Mouse (Mus musculus) lung, postnatal 0 days (tissue): ENCODE data around the gene Daxx. TPM values are rescaled to one million over a fixed set of nuclear protein-coding genes. Genes with fewer than 3 reads are reported as not detected.

ENCODE experiments used
- ATAC-seq: fragments of 200-750 bp; cut with Nextera tagmentation; 2 replicates; pipeline ENCODE4 v1.8.0; 2017; ENCODE audit warnings: moderate library complexity
- DNase-seq: peaks from one replicate; pipeline ENCODE4 v3.0.0-alpha.2; 2016; ENCODE audit warnings: low spot score
- H3K27ac ChIP-seq: fragments of 300-500 bp; sonication (generic); 2 replicates; pipeline ENCODE4 v1.5.1; 2014; ENCODE audit warnings: antibody characterized with exemption, mild to moderate bottlenecking, low read length, mixed read lengths
- H3K27me3 ChIP-seq: fragments of 300-500 bp; sonication (generic); replicated peaks from 2 replicates; pipeline ENCODE4 v1.6.1; 2014; ENCODE audit warnings: low read length, mixed read lengths; ENCODE audit not compliant: insufficient read depth
- H3K36me3 ChIP-seq: fragments of 300-500 bp; sonication (generic); 2 replicates; pipeline ENCODE4 v1.6.1; 2014; ENCODE audit warnings: low read length, mixed read lengths; ENCODE audit not compliant: insufficient read depth
- H3K4me1 ChIP-seq: fragments of 300-500 bp; sonication (generic); 2 replicates; pipeline ENCODE4 v1.6.1; 2014; ENCODE audit warnings: antibody characterized with exemption, low read depth, low read length, mixed read lengths; ENCODE audit not compliant: insufficient read depth
- H3K4me2 ChIP-seq: fragments of 300-500 bp; sonication (generic); replicated peaks from 2 replicates; pipeline ENCODE4 v1.6.1; 2014; ENCODE audit warnings: low read depth, mild to moderate bottlenecking, low read length, moderate library complexity, mixed read lengths
- H3K4me3 ChIP-seq: fragments of 300-500 bp; sonication (generic); 2 replicates; pipeline ENCODE4 v1.5.1; 2014; ENCODE audit warnings: low read depth, low read length
- H3K9ac ChIP-seq: fragments of 300-500 bp; sonication (generic); replicated peaks from 2 replicates; pipeline ENCODE4 v1.6.1; 2014; ENCODE audit warnings: low read depth, mild to moderate bottlenecking
- H3K9me3 ChIP-seq: fragments of 300-500 bp; sonication (generic); 2 replicates; pipeline ENCODE4 v1.6.1; 2016; ENCODE audit warnings: low read length, mixed read lengths
- CTCF ChIP-seq: IDR thresholded peaks from 2 replicates; pipeline ENCODE4 v1.5.1; 2016; ENCODE audit warnings: antibody characterized with exemption, mild to moderate bottlenecking
- EP300 ChIP-seq: IDR thresholded peaks from 2 replicates; pipeline ENCODE4 v1.6.1; 2016; ENCODE audit warnings: antibody characterized with exemption, mild to moderate bottlenecking, control low read depth
- WGBS: fragments of 180-500 bp; shearing (Covaris S2); extraction: QIAGEN DNeasy Blood & Tissue Kit; methylation state at CpG from one replicate; pipeline ENCODE4 v1.1.7; 2014; 5-methylcytosine and 5-hydroxymethylcytosine counted together
- polyA plus RNA-seq: library from polyadenylated mRNA; unstranded; fragments of >200 nt; fragmentation: Nextera tagmentation; extraction: Ambion mirVana; gene quantifications from 2 replicates; pipeline ENCODE4 v1.2.1, GENCODE M21; 2015

Daxx gene
- polyA plus RNA-seq, 1 experiment from 2014 or later = 23.9 TPM

DNA sequence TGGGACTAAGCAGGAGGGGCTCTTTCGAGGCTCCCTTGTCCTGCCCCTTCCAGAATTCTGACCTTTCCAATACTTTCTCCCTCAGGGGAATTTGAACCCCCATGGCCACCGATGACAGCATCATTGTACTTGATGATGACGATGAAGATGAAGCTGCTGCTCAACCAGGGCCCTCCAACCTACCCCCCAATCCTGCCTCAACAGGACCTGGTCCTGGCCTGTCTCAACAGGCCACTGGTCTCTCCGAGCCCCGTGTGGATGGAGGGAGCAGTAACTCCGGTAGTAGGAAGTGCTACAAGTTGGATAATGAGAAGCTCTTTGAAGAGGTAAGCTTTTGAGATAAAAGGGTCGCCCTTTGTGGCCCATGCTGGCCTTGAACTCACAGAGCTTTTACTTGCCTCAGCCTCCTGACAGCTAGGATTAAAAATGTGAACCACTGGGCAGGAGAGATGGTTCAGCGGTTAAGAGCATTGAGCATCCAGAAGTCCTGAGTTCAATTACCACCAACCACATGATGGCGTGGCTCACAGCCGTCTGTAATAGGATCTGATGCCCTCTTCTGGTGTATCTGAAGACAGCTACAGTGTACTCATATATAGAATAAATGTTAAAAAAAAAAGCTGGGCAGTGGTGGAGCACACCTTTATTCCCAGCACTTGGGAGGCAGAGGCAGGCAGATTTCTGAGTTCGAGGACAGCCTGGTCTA, 1.3 kb downstream of the Daxx start:
- DNase-seq = no peak
- no peaks in the 10 kb centered on the region for H3K27me3 ChIP-seq
- TF ChIP-seq CTCF (peak; percentile 34), EP300 (no peak)
- WGBS = 42% methylated on average over 11 of the region's 11 CpGs
- H3K9me3 ChIP-seq = no peaks in the 10 kb centered on the region
- H3K27ac ChIP-seq = peak overlapping the region; percentile 98
- peak overlapping the region; percentile 95 for H3K4me2 ChIP-seq
- peak overlapping the region; percentile 88 for H3K4me3 ChIP-seq
- H3K9ac ChIP-seq = peak overlapping the region; percentile 96
- peaks cover 26% of the 10 kb centered on the region; the same call in 1 of the 2 replicates for H3K36me3 ChIP-seq
- H3K4me1 ChIP-seq = peaks cover 9% of the 10 kb centered on the region
- no peak for ATAC-seq

DNA sequence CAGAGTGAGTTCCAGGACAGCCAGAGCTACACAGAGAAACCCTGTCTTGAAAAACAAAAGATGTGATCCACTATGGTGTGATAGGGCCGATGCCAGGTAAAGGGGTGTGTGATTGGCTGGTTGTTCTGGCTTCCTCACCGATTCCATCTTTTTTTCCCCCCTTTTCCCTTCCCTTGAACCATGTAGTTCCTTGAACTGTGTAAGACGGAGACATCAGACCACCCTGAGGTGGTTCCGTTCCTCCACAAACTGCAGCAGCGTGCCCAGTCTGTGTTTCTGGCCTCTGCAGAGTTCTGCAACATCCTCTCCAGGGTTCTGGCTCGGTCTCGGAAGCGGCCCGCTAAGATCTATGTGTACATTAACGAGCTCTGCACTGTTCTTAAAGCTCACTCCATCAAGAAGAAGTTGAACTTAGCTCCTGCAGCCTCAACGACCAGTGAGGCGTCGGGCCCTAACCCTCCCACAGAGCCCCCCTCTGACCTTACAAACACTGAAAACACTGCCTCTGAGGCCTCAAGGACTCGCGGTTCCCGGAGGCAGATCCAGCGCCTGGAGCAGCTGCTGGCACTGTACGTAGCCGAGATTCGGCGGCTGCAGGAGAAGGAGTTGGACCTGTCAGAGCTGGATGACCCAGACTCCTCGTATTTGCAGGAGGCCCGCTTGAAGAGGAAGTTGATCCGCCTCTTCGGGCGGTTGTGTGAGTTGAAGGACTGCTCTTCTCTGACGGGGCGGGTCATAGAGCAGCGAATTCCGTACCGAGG, 2.0 kb downstream of the Daxx start:
- Histone ChIP-seq H3K36me3 (peaks cover 26% of the 10 kb centered on the region; the same call in 1 of the 2 replicates), H3K27ac (no peak overlapping the region), H3K4me3 (no peak overlapping the region), H3K4me2 (no peak overlapping the region), H3K9ac (no peak overlapping the region), H3K4me1 (peaks cover 9% of the 10 kb centered on the region), H3K9me3 (no peaks in the 10 kb centered on the region), H3K27me3 (no peaks in the 10 kb centered on the region)
- 81% methylated on average over 31 of the region's 31 CpGs for WGBS
- no peak for ATAC-seq
- no peak for DNase-seq
- TF ChIP-seq EP300 (no peak), CTCF (no peak)

DNA sequence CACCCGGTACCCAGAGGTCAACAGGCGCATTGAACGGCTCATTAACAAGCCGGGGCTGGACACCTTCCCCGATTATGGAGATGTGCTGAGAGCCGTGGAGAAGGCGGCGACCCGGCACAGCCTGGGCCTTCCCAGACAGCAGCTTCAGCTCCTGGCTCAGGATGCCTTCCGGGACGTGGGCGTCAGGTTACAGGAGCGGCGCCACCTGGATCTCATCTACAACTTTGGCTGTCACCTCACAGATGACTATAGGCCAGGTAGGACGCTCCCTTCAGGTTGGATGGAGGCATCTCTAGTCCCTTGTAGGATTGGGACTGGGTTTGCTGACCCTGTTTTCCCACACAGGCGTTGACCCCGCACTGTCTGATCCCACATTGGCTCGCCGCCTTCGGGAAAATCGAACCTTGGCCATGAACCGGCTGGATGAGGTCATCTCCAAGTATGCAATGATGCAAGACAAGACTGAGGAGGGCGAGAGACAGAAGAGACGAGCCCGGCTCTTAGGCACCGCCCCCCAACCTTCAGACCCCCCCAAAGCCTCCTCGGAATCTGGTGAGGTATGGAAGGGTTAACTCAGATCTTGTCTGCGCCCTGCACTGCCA, 2.7 kb downstream of the Daxx start:
- H3K9me3 ChIP-seq = no peaks in the 10 kb centered on the region
- H3K27me3 ChIP-seq = no peaks in the 10 kb centered on the region
- no peak overlapping the region for H3K27ac ChIP-seq
- TF ChIP-seq EP300 (no peak), CTCF (no peak)
- 88% methylated on average over 28 of the region's 28 CpGs for WGBS
- no peak overlapping the region for H3K4me2 ChIP-seq
- ATAC-seq (no peak), DNase-seq (no peak)
- H3K9ac ChIP-seq = no peak overlapping the region
- H3K4me3 ChIP-seq = no peak overlapping the region
- H3K4me1 ChIP-seq = peaks cover 9% of the 10 kb centered on the region
- peaks cover 26% of the 10 kb centered on the region; the same call in 1 of the 2 replicates for H3K36me3 ChIP-seq

DNA sequence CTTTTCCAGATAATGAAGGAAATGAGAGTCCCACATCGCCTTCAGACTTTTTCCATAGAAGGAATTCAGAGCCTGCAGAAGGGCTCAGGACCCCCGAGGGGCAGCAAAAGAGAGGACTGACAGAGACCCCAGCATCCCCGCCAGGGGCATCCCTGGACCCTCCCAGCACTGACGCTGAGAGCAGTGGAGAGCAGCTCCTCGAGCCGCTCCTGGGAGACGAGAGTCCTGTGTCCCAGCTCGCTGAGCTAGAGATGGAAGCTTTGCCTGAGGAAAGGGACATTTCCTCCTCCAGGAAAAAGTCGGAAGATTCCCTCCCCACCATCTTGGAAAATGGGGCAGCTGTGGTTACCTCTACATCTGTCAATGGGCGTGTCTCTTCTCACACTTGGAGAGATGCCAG, 4.0 kb downstream of the Daxx start:
- WGBS = 86% methylated on average over 10 of the region's 10 CpGs
- H3K9me3 ChIP-seq = no peaks in the 10 kb centered on the region
- H3K4me3 ChIP-seq = no peak overlapping the region
- no peak overlapping the region for H3K9ac ChIP-seq
- no peak overlapping the region for H3K4me2 ChIP-seq
- peaks cover 9% of the 10 kb centered on the region for H3K4me1 ChIP-seq
- H3K27me3 ChIP-seq = no peaks in the 10 kb centered on the region
- H3K36me3 ChIP-seq = peaks cover 26% of the 10 kb centered on the region; the same call in 1 of the 2 replicates
- DNase-seq (no peak), ATAC-seq (no peak)
- no peak for TF ChIP-seq CTCF
- TF ChIP-seq EP300 = no peak
- no peak overlapping the region for H3K27ac ChIP-seq

DNA sequence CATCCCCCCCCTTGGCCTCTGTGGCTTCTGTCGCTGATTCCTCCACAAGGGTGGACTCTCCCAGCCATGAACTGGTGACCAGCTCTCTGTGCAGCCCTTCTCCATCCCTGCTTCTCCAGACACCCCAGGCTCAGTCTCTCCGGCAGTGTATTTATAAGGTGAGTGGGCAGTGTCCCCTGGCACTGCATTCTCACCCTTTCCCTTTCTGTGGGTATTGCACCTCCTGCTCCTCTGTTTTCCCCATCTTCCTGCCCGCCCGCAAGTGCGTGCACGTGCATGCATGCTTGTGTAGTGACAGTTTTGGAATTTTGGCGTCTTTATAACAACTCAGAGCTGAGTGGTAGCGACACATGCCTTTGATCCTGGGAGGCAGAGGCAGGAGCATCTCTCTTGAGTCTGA, 4.7 kb downstream of the Daxx start:
- no peak overlapping the region for H3K27ac ChIP-seq
- H3K36me3 ChIP-seq = peaks cover 26% of the 10 kb centered on the region; the same call in 1 of the 2 replicates
- TF ChIP-seq EP300 (no peak), CTCF (no peak)
- peaks cover 9% of the 10 kb centered on the region for H3K4me1 ChIP-seq
- H3K4me2 ChIP-seq = no peak overlapping the region
- H3K4me3 ChIP-seq = no peak overlapping the region
- ATAC-seq (no peak), DNase-seq (no peak)
- WGBS = 95% methylated on average over 8 of the region's 8 CpGs
- no peak overlapping the region for H3K9ac ChIP-seq
- no peaks in the 10 kb centered on the region for H3K27me3 ChIP-seq
- H3K9me3 ChIP-seq = no peaks in the 10 kb centered on the region

DNA sequence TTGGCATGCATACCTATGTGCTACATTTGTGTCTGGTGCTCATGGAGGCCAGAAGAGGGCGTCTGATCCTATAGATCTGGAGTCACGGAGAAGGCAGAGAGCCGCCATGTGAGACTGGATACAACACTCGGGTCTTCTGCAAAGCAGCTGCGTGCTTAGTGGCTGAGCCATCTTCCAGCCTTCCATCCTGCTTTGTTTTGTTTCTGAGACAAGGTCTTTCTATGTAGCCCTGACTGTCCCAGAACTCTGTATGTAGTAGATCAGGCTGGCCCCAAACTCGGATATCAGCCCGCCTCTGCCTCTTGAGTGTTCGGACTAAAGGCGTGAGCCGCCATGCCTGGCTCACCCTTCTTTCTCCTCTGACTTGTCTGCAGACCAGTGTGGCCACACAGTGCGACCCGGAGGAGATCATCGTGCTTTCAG, 5.8 kb downstream of the Daxx start:
- Histone ChIP-seq H3K9me3 (no peaks in the 10 kb centered on the region), H3K4me3 (0 out of 2 replicates have a peak overlapping the region, but pooled peaks have one; percentile 63), H3K4me1 (peaks cover 9% of the 10 kb centered on the region), H3K36me3 (peaks cover 26% of the 10 kb centered on the region; the same call in 1 of the 2 replicates), H3K9ac (no peak overlapping the region), H3K4me2 (no peak overlapping the region), H3K27ac (peak overlapping the region; percentile 81), H3K27me3 (no peaks in the 10 kb centered on the region)
- TF ChIP-seq CTCF = peak; percentile 40; the same call in 1 of the 2 replicates
- no peak for TF ChIP-seq EP300
- ATAC-seq (no peak), DNase-seq (no peak)
- WGBS = 75% methylated on average over 13 of the region's 13 CpGs
